Mouse (Mus musculus) lung, adult 2 months (tissue): ENCODE results near the gene Ptgr2.

Source experiments
- CTCF ChIP-seq: fragments of 200-500 bp; IDR thresholded peaks from 2 replicates; pipeline ENCODE4 v1.5.1; 2011; ENCODE audit warnings: mild to moderate bottlenecking, low read length, control low read depth; ENCODE audit not compliant: insufficient read depth
- POLR2A ChIP-seq: fragments of 200-500 bp; IDR thresholded peaks from 2 replicates; pipeline ENCODE4 v1.6.1; 2011; ENCODE audit warnings: low read depth, mild to moderate bottlenecking, control low read depth, low read length, borderline replicate concordance; ENCODE audit errors: extremely low read depth

- TF ChIP-seq POLR2A (no peak), CTCF (no peak)
These were observed 8.2 kb upstream of the Ptgr2 start for GRCm38 (mm10) chr12:84276799-84277198.
